Mouse (Mus musculus): ENCODE data around the gene Nap1l1.

DNA sequence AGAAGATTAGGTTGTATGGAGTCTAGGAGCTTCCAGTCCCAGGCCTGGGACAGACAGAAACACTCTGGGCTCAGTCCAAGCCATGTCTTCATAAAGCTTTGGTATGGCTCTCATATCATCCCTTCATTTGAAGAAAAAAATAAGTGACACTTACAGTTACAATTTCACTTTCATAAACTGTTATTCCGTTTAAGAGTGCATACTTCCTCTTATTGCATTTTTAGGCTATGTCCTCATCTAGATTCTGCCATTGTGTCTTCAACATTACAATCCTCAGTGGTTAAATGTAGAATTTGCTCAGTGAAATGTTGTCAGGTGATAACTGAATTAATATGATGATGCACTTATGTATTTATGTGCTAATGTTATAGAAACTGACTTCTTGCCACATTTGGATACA lies 8.2 kb upstream of the Nap1l1 start:
- TF ChIP-seq GATA1 (IDR thresholded peaks at IDR 0.05; ENCODE audit: low read length) = no peak
- no peak for TF ChIP-seq TAL1 (IDR thresholded peaks at IDR 0.05; ENCODE audit: low read length)
